Mouse (Mus musculus) inflammation-experienced regulatory T-cells, adult 6 months (primary cell): ENCODE results near the gene Bricd5. TPM values are rescaled to one million over a fixed set of nuclear protein-coding genes. Genes with fewer than 3 reads are reported as not detected.
"Not testable (repeated sequence)": the region's sequence is repeated elsewhere in the genome, so short reads cannot be mapped to it uniquely, and the experiment has no call there.

Experiments
- ATAC-seq: one replicate; pipeline ENCODE4 v1.8.0; 2017
- polyA plus RNA-seq, 3 experiments: library from polyadenylated mRNA; unstranded; fragments of 100-300 nt; shearing (Covaris generic); gene quantifications; one replicate each; pipeline ENCODE4 v1.2.1; 2017

Gene Bricd5
- not detected for polyA plus RNA-seq

- ATAC-seq = no peak
Observed at GRCm38 (mm10) chr17:24473612-24474275, at the start of gene Bricd5. Gene Bricd5, plus strand, starts transcription at chr17:24473884.

DNA sequence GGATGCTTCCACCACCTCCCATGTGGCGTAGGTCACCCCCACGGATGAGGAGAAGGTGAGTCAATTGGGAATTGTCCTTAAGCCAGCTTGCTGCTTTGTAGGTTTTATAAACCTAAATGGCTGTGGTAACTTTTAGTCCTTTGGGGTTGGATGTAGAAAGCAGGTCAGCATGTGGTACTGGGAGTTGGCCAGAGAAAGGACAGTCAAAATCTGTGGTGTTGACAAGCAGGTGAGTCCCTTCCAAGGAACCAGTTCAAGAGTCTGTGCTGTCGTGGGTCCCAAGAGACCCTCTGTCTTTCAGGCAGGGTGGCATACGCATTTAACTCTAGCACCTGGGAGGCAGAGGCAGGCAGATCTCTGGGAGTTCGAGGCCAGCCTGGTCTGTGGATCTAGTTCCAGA lies 49.2 kb upstream of the Bricd5 start:
- no peak for ATAC-seq

- not testable (repeated sequence) for ATAC-seq
Observed at GRCm38 (mm10) chr17:24425326-24425725, 48.4 kb upstream of the Bricd5 start.

DNA sequence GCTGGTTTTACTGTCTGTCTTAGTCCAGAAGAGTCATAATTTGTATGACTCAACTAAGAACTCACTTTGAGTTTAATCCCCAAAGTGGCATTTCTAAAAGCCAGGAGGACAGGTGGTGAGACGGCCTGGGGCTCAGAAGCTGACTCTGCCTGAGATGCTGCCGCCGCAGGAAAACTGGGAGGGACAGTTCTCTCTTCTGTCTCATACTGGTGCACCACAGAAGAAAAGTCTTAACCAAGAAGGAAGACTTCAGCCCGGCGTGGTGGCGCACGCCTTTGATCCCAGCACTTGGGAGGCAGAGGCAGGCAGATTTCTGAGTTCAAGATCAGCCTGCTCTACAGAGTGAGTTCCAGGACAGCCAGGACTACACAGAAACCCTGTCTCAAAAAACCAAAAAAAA lies 47.8 kb upstream of the Bricd5 start:
- no peak for ATAC-seq

- ATAC-seq = peak; percentile 87
Observed at GRCm38 (mm10) chr17:24426471-24427169, 47.1 kb upstream of the Bricd5 start, which contains the start of gene Eci1. Gene Eci1, plus strand, starts transcription at chr17:24426641.

DNA sequence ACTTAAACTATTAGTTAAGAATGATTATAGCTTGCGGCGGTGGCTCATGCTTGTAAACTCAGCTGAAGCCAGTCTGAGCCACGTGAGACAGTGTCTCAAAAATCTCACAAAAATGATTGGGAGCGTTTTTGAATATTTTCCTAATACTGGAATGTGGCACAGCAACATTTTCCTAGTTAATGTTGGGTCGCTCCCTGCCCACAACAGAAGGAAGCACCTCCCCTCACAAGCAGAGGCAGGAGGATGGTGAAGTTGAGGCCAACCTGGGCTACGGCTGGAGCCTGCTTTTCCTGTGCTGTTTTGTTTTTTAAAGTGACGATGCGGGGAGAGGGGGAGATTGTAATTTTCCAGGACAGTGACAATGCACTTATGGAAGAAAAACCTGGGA lies 46.5 kb upstream of the Bricd5 start:
- no peak for ATAC-seq

- no peak for ATAC-seq
Observed at GRCm38 (mm10) chr17:24429201-24429983, 44.3 kb upstream of the Bricd5 start.

- peak; percentile 76 for ATAC-seq
Observed at GRCm38 (mm10) chr17:24437016-24437415, 36.7 kb upstream of the Bricd5 start.

DNA sequence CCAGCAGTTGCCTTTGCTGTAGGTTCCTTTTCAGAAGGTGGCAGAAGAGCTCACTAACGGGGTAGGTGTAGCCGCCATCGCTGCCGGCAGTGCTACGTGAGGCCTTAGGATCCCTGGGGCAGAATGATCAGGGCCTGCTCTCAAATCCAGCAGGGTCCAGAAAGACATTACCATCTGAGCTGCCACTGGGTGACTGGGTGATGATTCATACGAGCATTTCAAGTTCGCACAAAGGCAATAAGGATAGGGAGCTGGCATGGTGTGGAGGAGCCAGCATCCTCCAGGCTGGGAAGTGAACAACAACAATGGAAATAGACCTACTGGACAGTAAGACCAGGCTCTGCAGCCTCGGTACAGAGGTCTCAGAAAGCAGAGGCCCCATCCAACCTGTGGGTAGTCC lies 33.3 kb upstream of the Bricd5 start:
- ATAC-seq = no peak

DNA sequence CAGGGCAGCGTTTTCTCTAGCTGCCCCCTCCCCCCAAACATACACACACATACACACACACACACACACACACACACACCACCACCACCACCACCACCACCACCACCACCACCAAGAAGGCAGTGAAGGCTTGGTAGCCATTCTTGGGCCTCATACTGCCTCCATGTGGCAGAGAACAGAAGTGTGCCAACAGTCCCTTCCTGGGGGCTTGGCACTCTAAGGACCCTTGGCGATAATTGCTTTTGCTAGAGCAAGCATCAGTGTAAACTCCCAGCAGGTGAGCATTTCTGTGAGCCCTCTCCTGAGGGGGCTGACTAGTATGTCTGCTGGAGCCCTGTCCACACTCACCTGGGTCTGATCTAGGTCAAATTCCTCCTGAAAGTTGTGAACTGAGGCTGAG lies 32.5 kb upstream of the Bricd5 start:
- ATAC-seq = no peak

- ATAC-seq = no peak
Observed at GRCm38 (mm10) chr17:24442107-24442506, 31.6 kb upstream of the Bricd5 start.

GRCm38 (mm10) chr17:24442632-24443155 lies 31.0 kb upstream of the Bricd5 start, which contains the start of gene Dnase1l2:
Gene Dnase1l2, minus strand, starts transcription at chr17:24443105.
- no peak for ATAC-seq

DNA sequence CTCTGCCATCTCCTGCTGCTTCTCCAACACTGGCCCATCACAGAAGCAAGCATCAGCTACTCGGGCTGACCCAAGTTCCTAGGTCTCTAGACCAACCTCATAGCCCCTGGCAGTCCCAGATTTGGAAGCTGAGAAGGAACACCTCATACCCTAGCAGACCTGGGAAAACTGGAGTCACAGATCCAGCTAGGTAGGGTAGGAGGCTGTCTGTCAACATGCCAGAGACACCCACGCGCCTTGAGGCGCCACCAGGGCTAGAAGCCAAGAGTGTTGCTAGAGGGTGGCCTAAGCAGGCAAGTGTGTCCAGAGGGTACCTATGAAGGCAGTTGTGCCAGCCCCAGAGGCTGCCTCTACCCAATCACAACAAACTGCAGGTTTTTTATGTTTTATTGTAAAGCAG lies 30.3 kb upstream of the Bricd5 start:
- ATAC-seq = no peak

DNA sequence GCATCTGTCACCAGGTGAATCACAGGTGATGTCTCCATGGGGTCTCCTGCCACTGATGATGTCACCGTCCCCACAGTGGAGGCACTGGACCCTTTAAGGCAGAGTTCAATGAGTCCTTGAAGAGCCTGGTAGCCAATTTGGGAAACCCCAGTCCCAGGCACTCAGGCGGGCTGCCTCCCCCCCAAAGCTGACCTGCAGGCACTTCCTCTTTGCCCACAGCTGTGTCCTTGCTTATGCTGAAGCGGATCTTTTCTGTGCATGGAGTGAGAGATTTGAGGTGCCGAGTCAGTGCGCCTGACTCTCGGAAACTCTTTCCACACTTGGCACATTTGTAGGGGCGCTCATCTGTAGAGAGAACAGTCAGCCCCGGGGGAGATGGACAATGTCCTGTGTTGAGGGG lies 27.1 kb upstream of the Bricd5 start:
- ATAC-seq = no peak

GRCm38 (mm10) chr17:24449507-24449906 lies 24.2 kb upstream of the Bricd5 start:
- ATAC-seq = no peak

DNA sequence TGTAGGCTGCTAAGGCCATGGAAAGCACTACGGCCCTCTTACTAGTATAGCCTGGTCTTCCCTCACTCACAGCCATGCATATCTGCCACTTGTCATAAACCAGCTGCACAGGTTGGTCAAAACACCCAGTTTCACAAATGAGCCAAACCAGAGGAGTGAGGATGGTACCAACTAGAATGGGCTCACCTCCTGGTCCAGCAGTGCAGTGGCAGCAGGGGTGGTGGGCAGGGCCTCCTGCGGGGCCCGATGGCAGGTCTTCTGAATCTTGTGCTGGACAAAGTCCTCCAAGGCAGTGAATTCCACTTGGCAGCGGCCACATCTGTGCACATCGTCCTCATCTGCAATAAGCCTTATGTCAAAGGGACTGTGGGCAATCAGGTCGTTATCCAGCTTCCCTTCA lies 22.5 kb upstream of the Bricd5 start:
- ATAC-seq = no peak

DNA sequence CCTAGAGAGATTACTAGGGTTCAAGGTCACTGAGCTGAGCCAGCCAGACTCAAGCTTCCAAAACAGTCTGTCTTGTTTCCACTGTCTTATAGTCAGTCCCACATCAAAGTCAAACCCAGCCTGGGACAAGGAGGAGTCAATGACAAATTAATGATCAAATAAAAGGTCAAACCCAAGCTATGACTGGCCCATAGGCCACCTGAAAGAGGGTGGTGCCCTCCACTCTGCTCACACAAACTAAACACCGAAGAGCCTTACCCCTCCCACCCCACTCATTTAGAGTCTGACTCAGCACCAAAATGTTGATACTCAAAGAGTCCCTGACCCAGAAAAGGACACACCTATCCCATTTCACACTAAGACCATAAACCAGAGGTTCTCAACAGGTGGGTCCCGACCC lies 20.3 kb upstream of the Bricd5 start:
- ATAC-seq = no peak

GRCm38 (mm10) chr17:24454218-24454755 lies 19.4 kb upstream of the Bricd5 start:
- ATAC-seq = peak; percentile 63

DNA sequence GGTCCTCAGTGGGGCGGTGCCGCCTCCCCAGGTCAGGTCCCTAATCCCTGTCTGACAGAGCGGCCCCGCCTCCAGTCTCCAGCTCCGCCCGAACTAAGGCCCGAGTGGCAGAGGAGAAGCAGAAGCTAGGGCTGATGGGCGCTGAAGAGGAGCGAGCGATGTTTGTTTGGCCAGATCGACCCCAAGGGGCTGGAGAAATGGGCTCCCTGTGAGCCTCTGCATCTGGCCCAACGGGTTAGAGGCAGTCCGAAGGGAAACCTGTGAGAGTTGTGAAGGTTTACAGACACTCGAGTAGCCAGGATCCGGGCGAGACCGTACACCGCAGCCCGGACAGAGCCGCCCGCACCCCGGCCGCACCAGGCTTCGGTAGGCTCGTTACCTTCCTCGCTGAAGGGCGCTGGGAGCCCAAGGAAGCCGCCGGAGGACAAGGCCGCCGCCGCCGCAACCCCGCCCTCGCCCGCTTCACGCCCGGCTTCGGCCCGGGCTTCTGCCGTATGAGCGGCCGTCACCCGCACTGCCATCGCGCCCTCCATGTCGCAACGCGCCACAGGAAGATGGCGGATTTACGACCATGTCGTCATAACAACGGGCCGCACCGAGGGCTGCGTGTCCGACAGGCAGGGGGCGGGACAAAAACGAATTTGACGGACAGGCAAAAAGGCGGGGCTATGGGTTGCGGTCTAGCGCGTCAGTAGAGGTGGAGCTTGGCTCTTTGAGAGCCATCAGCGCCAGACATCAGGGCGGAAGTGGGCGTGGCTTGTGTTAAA lies 18.7 kb upstream of the Bricd5 start:
- peak; percentile 88 for ATAC-seq

DNA sequence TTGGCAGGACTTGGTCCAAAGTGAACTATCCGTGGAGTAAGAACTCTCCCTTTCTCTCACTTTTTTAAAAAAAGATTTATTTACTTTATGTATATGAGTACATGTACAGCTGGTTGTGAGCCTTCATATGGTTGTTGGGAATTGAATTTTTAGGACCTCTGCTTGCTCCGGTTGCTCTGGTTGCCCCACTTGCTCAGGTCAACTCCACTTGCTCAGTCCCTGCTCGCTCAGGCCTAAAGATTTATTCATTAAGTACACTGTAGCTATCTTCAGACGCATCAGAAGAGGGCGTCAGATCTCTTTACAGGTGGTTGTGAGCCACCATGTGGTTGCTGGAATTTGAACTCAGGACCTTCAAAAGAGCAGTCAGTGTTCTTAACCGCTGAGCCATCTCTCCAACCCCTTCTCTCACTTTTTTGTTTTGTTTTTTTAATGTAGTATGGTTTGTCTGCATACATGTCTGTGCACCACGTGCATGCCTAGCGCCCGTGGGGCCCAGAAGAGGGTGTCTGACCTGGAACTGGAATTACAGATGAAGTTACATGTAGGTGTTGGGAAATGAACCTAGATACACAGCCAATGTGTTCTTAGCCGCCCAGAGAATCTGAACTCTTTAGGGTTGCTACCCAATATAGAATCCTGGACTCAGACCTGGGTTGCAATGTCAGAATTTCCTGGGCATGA lies 18.0 kb upstream of the Bricd5 start:
- not testable (repeated sequence) for ATAC-seq

DNA sequence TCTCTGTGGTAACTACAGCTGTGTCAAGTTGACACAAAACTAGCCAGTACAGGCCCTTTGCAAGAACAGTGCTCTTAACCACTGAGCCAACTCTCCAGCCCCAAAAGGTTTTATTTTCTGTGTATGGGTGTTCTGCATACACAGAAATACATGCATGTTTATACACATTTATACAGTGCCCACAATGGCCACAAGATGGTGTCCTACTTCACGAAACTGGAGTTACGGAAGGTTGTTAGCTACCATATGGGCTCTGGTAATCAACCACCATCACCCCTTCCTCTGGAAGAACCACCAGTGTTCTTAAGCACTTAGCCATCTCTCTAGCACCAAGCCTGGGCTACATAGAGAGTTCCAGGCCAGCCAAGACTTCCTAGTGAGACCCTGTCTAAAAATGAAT lies 12.1 kb upstream of the Bricd5 start:
- peak; percentile 61 for ATAC-seq

GRCm38 (mm10) chr17:24462932-24463331 lies 10.8 kb upstream of the Bricd5 start:
- no peak for ATAC-seq
